Mouse (Mus musculus) cerebellum, postnatal 36 days (tissue): Measurements from ENCODE around the gene Mtrf1l.

Experiments used
- DNase-seq, 2 experiments: peaks; one replicate each; pipeline ENCODE4 v3.0.0; 2021 to 2022; ENCODE audit warnings: mixed read lengths in 2 of 2

The Mtrf1l gene

DNA sequence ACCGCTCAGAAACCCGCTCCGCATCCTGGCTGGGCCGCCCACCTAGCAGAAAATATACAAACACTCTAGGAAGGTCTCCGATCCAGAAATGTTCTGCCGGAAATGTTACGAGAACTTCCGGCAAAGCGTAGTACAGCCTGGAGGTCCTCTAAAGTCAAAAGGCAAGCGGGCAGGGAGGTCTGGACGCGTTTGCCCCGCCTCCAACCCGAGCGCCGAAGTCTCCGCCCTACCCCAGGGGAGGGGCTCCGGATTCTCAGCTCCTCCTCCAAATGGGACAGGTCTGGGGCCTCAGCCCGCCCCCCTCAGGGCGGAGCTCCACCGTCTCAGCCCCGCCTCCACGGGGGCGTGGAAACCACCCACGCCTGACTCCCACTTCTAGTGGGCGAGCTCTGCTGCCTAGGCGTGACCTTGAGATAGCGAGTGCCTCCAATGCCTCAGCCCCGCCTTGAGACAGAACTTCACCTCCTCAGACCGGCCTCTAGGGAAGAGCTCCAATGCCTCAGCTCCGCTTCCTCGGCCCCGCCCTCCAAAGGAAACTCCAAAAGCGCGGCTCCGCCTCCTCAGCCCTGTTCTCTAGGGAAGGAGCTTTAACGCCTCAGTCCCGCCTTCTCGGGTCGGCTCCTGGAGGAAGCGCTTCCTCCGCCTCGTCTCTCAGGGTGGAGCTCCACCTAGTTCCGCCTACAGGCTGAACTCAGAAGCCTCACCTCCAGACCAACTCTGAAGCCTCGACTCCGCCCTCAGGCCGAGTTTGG lies at the start of gene Mtrf1l:
Mtrf1l (minus strand) TSS at position 171 of the 752 bp plus-strand sequence.
- peak; percentile 89 to 94 for DNase-seq

DNA sequence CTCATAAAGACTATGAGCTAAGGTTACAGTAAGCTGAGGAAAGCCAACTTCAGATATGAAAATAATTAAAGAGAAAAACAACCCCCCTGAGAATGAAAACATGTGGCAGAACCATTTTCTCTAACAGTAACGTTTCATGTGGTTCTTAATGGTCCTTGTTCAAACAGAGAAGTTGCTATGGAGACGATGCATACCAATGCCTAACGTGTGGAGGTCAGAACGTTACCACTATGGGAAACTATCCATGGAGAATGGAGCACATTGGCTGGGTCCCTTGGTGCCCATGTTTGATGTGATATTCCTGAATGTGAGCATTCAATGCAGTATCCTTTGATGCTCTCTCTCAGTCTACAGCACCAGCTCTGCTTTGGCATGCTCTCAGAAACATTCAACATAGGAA lies 47.4 kb upstream of the Mtrf1l start:
- DNase-seq, result no peak

DNA sequence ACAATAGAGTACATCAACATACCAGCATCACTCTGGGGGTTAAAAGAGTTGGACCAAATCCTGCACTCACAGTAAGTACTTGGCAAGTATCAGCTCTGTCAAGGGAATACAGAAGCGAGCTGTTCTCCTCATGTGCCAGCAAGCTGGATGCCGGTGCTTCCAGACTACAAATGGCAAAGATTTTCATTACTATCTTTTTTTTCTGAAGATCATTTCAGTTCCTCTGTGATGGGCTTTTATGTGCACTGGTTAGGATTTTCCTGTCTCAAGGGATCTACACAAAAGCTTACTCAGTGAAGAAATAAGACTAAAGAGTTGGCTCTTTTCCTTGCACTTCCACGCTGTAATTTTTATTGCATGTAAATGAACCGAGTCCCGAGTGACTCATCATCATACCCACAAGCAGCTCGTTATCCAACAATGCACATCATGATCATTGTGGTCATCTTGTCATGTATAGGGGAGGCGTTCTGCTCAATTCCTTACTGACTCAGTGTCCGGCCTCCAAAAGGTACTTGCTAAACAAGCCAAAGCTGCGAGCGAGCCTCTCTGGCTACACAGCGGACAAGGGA lies 44.4 kb upstream of the Mtrf1l start:
- peak; percentile 11 to 50 for DNase-seq

GRCm38 (mm10) chr10:5865996-5866395 lies 42.3 kb upstream of the Mtrf1l start:
- DNase-seq, result no peak

- no peak for DNase-seq
Measured at GRCm38 (mm10) chr10:5862669-5863068, 39.0 kb upstream of the Mtrf1l start.

- DNase-seq, result no peak
Measured at GRCm38 (mm10) chr10:5860849-5861248, 37.1 kb upstream of the Mtrf1l start.

DNA sequence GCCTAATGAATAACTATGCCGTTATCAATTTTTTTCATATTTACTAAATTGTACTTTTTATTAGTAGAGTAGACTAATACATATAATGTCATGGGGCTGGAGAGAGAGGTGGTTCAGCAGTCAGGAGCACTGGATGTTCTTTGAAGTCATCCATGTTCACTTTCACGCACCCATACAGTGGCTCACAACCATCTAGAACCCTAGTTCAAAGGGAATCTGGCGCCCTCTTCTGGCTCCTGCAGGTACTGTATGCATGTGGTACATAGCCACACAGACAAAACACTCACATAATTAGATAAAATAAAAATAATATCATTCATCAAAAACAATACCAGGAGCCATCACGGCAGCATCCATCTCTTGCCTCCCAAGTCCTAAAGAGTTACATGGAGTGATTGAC lies 36.0 kb upstream of the Mtrf1l start:
- peak in 1 of 2 experiments; percentile 8 for DNase-seq

DNA sequence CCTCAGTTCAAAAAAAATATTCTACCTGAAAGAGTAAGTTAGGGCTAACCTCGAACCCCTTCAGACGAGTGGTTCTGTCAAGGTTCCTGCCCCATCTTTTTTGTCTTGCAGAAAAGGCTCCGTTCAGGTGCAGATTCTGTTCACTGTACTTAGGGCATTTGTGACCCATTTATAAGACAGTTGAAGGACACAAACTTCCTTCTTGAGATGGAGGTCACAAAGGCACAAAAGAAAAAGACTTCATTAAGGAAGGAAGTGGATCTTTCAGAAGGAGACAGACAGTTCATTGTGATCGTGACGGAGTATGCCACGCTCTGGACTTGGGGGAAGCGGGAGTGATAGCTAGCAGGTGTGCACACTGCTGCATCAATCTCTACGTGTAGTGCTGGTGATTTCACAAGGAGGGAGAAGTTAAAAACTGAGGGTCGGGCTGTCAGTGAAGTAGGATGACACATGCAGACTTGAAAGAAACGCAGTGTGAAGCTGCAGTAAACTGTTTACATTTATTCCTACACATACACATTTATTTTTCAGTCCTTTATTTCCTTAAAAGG lies 34.4 kb upstream of the Mtrf1l start:
- no peak for DNase-seq

- no peak for DNase-seq
Measured at GRCm38 (mm10) chr10:5853290-5853868, 29.7 kb upstream of the Mtrf1l start.

GRCm38 (mm10) chr10:5846939-5847338 lies 23.2 kb upstream of the Mtrf1l start:
- no peak for DNase-seq

DNA sequence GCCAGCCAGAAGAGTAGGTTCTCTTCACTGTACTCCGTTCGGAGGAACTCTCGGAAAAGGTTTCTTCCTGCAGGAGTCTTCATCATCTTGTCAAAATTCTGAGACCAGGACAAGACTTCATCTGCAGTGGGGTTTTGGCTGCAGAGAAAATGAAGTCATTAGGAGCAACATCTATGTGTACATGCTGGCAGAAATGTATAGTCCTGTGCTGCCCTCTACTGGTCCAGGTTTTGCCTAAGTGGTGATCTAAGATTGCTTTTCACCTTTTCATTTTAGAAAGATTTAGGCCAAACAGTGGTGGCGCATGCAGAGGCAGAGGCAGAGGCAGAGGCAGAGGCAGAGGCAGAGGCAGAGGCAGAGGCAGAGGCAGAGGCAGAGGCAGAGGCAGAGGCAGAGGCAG lies 17.7 kb upstream of the Mtrf1l start:
- DNase-seq, result peak; percentile 29 to 46

DNA sequence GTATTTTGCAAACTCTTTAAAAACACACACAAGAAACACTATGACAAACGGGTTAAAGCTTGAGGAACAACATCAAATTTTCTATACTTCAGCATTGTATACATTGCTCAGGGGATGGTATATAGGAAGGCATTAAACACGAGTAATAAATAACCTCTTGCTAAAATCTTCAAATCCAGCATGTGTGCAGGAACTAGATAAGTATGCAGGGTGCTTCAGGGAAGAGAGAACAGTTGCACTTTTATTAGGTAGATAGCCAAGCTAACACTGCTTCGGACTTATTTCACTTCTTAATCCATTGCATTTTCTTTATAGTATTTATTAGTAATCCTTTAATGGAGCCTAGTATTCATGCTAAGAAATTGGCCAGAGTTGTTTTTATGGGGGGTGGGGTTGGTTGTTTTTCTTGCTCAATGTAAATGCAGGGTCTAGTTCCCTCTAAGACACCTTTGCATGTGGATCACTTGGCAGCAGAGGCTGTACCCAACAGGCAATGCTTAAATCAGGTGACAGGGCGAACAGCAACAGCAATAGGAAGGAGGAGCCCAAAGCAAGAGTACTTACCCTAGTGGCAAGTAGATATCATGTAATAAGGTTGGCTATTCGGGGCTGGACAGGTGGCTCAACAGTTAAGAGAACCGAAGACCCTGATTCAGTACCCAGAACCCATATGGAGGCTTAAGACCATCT lies 2.8 kb upstream of the Mtrf1l start:
- DNase-seq, result no peak

- DNase-seq, result peak; percentile 19 to 44
Measured at GRCm38 (mm10) chr10:5824779-5825178, 1.1 kb upstream of the Mtrf1l start.

- no peak for DNase-seq
Measured at GRCm38 (mm10) chr10:5823291-5823739, 395 bp downstream of the Mtrf1l start.

- no peak for DNase-seq
Measured at GRCm38 (mm10) chr10:5818772-5819171, 4.9 kb downstream of the Mtrf1l start.

DNA sequence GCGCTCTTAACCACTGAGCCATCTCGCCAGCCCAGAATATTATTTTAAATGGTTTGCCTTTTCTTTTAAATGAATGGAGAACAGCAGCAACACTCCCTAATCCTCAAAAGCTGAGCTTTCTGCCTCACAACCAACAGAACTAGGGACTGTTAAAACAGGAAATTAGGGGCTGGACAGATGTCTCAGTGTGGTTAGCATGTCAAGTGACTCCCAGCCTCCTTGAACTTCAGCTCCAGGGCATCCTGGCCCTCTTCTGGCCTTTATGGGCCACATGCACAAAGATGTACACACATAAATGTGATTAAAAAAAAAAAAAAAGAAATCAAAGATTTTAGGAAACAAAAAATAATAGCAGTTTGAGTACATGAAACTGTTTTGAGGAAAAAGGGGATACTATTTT lies 7.7 kb downstream of the Mtrf1l start:
- DNase-seq, result no peak

DNA sequence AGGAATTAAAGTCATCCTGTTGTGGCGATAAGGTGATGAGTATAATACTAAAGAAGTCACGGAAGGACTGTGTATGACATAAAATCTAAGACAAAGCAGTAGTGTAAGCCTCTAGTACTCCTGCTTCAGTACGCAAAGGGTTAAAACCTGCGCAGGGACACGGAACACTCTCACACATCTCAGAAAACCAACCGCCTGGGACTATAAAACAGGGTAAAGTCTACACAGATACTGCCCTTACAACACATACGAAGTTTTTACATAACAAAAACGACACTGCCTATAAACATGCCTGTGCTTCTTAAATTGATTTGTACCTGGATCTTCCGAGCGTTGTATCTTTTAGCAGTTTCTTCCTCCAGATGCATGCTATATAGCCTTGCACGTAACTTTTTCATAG lies 10.0 kb downstream of the Mtrf1l start:
- no peak for DNase-seq

- DNase-seq, result no peak
Measured at GRCm38 (mm10) chr10:5807683-5808082, 16.0 kb downstream of the Mtrf1l start.

DNA sequence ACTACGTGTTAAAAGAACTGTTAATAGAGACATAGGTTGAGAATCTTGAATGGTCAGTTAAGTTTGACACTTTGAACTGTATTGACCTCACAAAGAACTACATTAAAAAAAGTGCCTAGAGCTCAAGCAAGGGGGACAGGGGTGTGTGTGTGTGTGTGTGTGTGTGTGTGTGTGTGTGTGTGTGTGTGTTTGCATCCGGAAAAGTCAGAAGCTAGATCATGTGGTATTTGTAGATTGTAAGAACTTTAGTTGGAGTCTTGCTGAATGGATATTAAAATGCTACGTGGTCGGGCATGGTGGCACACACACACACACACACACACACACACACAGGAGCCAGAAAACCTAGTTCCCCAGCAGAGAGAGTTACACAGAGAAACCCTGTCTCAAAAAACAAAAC lies 16.7 kb downstream of the Mtrf1l start:
- no peak for DNase-seq

GRCm38 (mm10) chr10:5806416-5806815 lies 17.3 kb downstream of the Mtrf1l start:
- DNase-seq, result no peak

DNA sequence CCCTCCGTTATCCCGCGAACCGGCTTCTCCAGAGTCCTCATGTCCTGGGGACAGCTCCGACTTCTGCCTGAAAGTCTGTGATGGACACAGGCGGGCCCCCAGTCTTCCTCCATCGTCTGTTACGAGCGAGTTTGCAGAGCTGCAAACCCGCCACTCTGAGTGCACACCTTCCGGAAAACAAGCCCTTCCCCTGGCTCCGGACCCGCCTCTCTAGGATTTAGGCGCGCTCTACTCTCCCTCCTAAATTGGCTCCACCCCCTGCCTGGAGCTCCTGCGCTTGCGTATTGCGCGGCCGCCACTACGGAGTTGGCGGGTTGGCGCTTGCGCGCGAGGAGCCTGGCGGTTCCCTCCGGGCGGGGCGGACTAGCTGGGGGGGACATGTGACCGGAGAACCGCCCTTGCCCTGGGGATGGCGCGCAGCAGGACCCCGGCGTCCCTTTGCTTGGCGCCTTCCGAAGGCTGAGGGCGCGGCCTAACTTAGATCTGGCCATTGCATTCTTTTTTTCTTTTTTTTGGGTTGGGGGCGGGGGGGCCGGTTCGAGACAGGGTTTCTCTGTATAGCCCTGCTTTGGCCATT lies 17.9 kb downstream of the Mtrf1l start:
- DNase-seq, result peak; percentile 89 to 97

- peak; percentile 98 to 99 for DNase-seq
Measured at GRCm38 (mm10) chr10:5805243-5805730, 18.4 kb downstream of the Mtrf1l start, which contains the start of gene Fbxo5. Gene Fbxo5 (minus strand): TSS chr10:5805600.
